Mouse (Mus musculus) ES-E14 (cell line): ENCODE data around the gene Sorcs1. TPM values are rescaled to one million over a fixed set of nuclear protein-coding genes. Genes with fewer than 3 reads are reported as not detected.

ENCODE experiments used
- DNase-seq: peaks from one replicate; pipeline ENCODE4 v3.0.0-alpha.2; 2013; ENCODE audit warnings: low read depth, low spot score
- H3K27ac ChIP-seq: 2 replicates; pipeline ENCODE4 v1.5.1; 2012; ENCODE audit warnings: low read depth, mild to moderate bottlenecking, low read length, moderate library complexity, mixed read lengths; ENCODE audit not compliant: poor library complexity, insufficient read depth, severe bottlenecking
- H3K36me3 ChIP-seq: 2 replicates; pipeline ENCODE4 v1.6.1; 2012; ENCODE audit warnings: mild to moderate bottlenecking, low read length, moderate library complexity, mixed read lengths; ENCODE audit not compliant: control insufficient read depth, poor library complexity, insufficient read depth, severe bottlenecking
- H3K4me1 ChIP-seq, 2 experiments: fragments of 150-350 bp in 1 of 2; sonication (generic) in 1 of 2; 2 replicates each; pipeline ENCODE4 v1.6.1; 2012; ENCODE audit warnings: low read length in 2 of 2, mild to moderate bottlenecking in 1 of 2, mixed read lengths in 1 of 2; ENCODE audit not compliant: control insufficient read depth in 2 of 2, insufficient read depth in 2 of 2, poor library complexity in 1 of 2
- H3K4me3 ChIP-seq, 2 experiments: fragments of 150-350 bp in 1 of 2; sonication (generic) in 1 of 2; 2 replicates each; pipeline ENCODE4 v1.5.1; 2012; ENCODE audit warnings: low read length in 2 of 2, low read depth in 1 of 2, mild to moderate bottlenecking in 1 of 2, mixed read lengths in 1 of 2; ENCODE audit not compliant: insufficient read depth in 1 of 2, poor library complexity in 1 of 2, severe bottlenecking in 1 of 2
- H3K9ac ChIP-seq: 2 replicates; pipeline ENCODE4 v1.6.1; 2012; ENCODE audit warnings: low read depth, mild to moderate bottlenecking, low read length, mixed read lengths; ENCODE audit not compliant: poor library complexity, insufficient read depth, severe bottlenecking
- H3K9me3 ChIP-seq: fragments of 150-350 bp; sonication (generic); 2 replicates; pipeline ENCODE4 v1.6.1; 2012; ENCODE audit warnings: low read depth, mild to moderate bottlenecking, low read length; ENCODE audit not compliant: control insufficient read depth, insufficient read depth
- CHD2 ChIP-seq: IDR thresholded peaks from 2 replicates; pipeline ENCODE4 v1.6.1; 2014; ENCODE audit warnings: mild to moderate bottlenecking, low read depth, low read length, inconsistent platforms
- HCFC1 ChIP-seq: IDR thresholded peaks from 2 replicates; pipeline ENCODE4 v1.6.1; 2012; ENCODE audit warnings: low read length, inconsistent platforms, borderline replicate concordance; ENCODE audit not compliant: insufficient read depth
- MAFK ChIP-seq: IDR thresholded peaks from 2 replicates; pipeline ENCODE4 v1.6.1; 2014; ENCODE audit warnings: mild to moderate bottlenecking, low read depth, low read length, inconsistent platforms; ENCODE audit not compliant: insufficient read depth
- ZC3H11A ChIP-seq: IDR thresholded peaks from 2 replicates; pipeline ENCODE4 v1.6.1; 2012; ENCODE audit warnings: low read depth, mild to moderate bottlenecking, inconsistent platforms, low read length, borderline replicate concordance
- ZNF384 ChIP-seq: IDR thresholded peaks from 2 replicates; pipeline ENCODE4 v1.6.1; 2012; ENCODE audit warnings: low read depth, low read length, inconsistent platforms
- in situ Hi-C, 2 experiments: fragments of 600-800 bp; cut with MboI; formaldehyde crosslinking; loops; one replicate each; pipeline ENCODE4 v1.15.1; 2025; ENCODE audit warnings: low sequenced_read_pairs in 2 of 2, inconsistent platforms in 1 of 2; ENCODE audit not compliant: unreplicated experiment in 2 of 2
- total RNA-seq: library from RNA; depleted of rRNA; stranded (reverse); fragments of 300-350 nt; gene quantifications from 2 replicates; pipeline ENCODE4 v1.2.3, GENCODE M21; 2012

Sorcs1 gene
- total RNA-seq, 1 experiment, result 0.09 TPM

DNA sequence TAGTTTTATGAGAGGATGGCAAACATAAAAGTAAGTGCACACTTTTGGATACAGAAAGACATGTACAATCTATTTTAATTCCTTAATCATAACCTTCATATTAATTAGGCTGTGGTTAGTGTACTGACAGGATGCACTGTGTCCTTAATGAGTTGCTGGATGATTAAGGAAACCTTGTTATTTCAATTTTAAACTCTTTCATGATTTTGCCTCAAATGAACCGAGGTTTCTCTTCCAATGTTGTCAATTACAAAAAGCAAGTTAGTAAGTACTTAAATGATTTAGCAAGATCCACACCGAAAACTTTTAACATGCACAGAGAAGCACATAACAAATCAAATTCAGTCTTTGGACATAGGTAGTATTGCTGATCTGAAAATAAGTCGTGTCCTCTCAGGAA is 341.7 kb downstream of the Sorcs1 start:
- in situ Hi-C loops, result no loop called here
- no peak for DNase-seq
- no peak for TF ChIP-seq HCFC1
- no peak for TF ChIP-seq CHD2
- TF ChIP-seq ZC3H11A, result no peak
- TF ChIP-seq ZNF384, result no peak
- no peak for TF ChIP-seq MAFK
- Histone ChIP-seq H3K27ac (no peak overlapping the region), H3K4me3 (no peak overlapping the region), H3K4me1 (no peaks in the 10 kb centered on the region), H3K9me3 (no peaks in the 10 kb centered on the region), H3K36me3 (no peaks in the 10 kb centered on the region), H3K9ac (no peak overlapping the region)

DNA sequence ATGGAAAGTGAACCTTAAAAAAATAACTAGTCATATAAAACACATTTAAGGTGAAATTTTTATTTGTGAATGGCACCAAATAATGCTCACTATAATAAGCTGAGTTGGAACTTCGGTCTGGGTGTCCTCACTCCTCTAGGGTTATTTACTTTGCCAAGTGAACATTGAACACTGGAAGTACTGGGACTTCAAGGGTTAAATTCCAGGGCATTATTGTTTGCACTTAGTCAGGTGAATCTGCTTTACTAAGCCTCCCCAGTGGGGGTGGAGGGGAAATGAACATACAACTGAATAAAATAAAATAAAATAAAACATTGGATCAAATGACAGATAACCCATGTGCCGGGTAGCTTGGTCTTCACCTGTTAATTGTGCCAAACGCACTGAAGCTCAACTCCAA is 347.3 kb downstream of the Sorcs1 start:
- H3K4me3 ChIP-seq, result no peak overlapping the region
- DNase-seq, result no peak
- no peak overlapping the region for H3K27ac ChIP-seq
- no peaks in the 10 kb centered on the region for H3K9me3 ChIP-seq
- in situ Hi-C loops, result no loop called here
- no peak for TF ChIP-seq ZNF384
- no peak for TF ChIP-seq HCFC1
- no peak for TF ChIP-seq CHD2
- no peak for TF ChIP-seq MAFK
- TF ChIP-seq ZC3H11A, result no peak
- H3K9ac ChIP-seq, result no peak overlapping the region
- H3K36me3 ChIP-seq, result no peaks in the 10 kb centered on the region
- no peaks in the 10 kb centered on the region for H3K4me1 ChIP-seq

DNA sequence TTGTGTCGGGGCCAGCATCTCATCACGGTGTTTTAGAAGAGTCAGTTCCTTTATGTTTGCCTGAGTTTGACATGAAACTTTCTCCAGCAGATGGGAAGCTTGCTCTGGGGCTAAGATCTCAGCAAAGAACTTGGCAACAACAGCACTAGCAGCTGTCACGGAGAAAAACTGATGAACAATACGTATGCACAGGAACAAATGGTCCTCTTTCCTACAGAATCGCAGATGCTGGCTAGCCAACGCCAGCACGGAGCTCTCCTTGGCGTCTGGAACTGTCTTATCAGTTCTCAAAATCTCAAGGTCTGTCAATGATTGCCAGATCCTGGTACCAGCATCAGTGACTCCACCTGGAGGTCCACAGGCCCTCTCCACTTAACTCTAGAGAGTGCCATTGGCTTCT is 350.6 kb downstream of the Sorcs1 start:
- Histone ChIP-seq H3K9me3 (no peaks in the 10 kb centered on the region), H3K4me3 (no peak overlapping the region), H3K4me1 (no peaks in the 10 kb centered on the region), H3K36me3 (no peaks in the 10 kb centered on the region), H3K27ac (no peak overlapping the region), H3K9ac (no peak overlapping the region)
- TF ChIP-seq MAFK (no peak), CHD2 (no peak), ZNF384 (no peak), ZC3H11A (no peak), HCFC1 (no peak)
- DNase-seq, result no peak
- in situ Hi-C loops, result no loop called here

DNA sequence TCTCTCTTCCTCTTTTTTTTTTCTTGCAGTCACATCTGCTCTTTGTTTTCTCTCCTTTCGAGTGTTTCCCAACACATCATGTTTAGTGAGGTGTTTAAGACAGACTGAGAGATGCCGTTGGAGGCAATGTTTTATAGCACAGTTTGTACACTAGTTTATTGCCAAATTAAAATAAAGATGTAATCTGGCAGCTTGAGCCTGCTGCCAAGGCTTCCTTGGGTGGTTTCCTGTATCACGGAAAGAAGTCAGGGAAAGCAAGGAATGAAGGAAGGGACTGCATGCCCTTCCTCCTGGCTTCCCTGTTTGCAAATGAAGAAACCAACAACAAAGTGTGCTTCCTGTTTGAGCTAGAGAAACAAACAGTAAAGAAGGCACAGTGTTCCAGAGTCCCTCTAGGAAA is 352.3 kb downstream of the Sorcs1 start:
- DNase-seq, result no peak
- Histone ChIP-seq H3K4me1 (no peaks in the 10 kb centered on the region), H3K4me3 (no peak overlapping the region), H3K9ac (no peak overlapping the region), H3K27ac (no peak overlapping the region), H3K9me3 (no peaks in the 10 kb centered on the region), H3K36me3 (no peaks in the 10 kb centered on the region)
- no peak for TF ChIP-seq ZC3H11A
- no peak for TF ChIP-seq ZNF384
- no peak for TF ChIP-seq MAFK
- TF ChIP-seq CHD2, result no peak
- TF ChIP-seq HCFC1, result no peak
- in situ Hi-C loops, result no loop called here

DNA sequence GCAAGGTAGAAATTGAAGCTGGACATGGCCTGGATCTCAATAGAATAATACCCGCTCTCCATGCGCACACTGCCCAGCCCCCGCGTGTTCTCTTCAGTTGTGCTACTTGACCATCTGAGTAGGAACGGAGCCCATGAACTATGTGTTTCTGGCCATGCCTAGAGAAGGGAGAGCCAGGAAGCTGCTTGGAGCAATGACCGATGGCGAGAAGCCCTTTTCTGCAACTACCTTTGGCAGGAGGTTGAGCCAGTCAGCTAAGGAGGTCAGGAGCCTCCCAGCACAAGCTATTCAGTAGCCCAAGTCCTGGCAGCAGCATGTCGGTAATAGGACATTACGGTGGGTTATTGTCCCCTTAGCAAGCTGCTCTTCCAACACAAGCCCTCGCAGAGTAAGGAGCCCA is 352.8 kb downstream of the Sorcs1 start:
- in situ Hi-C loops, result no loop called here
- TF ChIP-seq HCFC1, result no peak
- TF ChIP-seq ZC3H11A, result no peak
- TF ChIP-seq MAFK, result no peak
- no peak for TF ChIP-seq CHD2
- no peak for TF ChIP-seq ZNF384
- no peaks in the 10 kb centered on the region for H3K4me1 ChIP-seq
- no peaks in the 10 kb centered on the region for H3K9me3 ChIP-seq
- no peak overlapping the region for H3K9ac ChIP-seq
- DNase-seq, result no peak
- no peaks in the 10 kb centered on the region for H3K36me3 ChIP-seq
- no peak overlapping the region for H3K4me3 ChIP-seq
- H3K27ac ChIP-seq, result no peak overlapping the region
